Mouse (Mus musculus) granulocyte monocyte progenitor cell, adult 5-6 weeks (primary cell): ENCODE data around the gene Fndc3a. TPM values are rescaled to one million over a fixed set of nuclear protein-coding genes. Genes with fewer than 3 reads are reported as not detected.

Source experiments
- total RNA-seq, 2 experiments: library from RNA; stranded (forward) in 1 of 2; stranded (reverse) in 1 of 2; fragments of 200-712, 200-1000 nt in 1 of 2; fragments of >200 nt in 1 of 2; fragmentation: Nextera tagmentation in 1 of 2; gene quantifications; 2 replicates each; pipeline ENCODE4 v1.2.3; 2014 to 2017

The Fndc3a gene
- total RNA-seq, 2 experiments from 2014 or later = 46.7 to 60.0 TPM

Other genes with a start within 250 kb of the Fndc3a start
- gene Gm9195, start 218.2 kb downstream of the Fndc3a start, total RNA-seq (2014; fragmentation: Nextera tagmentation) = not detected in 2 replicates
- gene Gm9195, start 218.2 kb downstream of the Fndc3a start, total RNA-seq (2017) = not detected in 2 replicates